Mouse (Mus musculus) myocyte (in vitro differentiated cells): Measurements from ENCODE around the gene Efna2. TPM values are rescaled to one million over a fixed set of nuclear protein-coding genes. Genes with fewer than 3 reads are reported as not detected.

ENCODE experiments used
- H3K27me3 ChIP-seq: one replicate; pipeline ENCODE4 v1.6.1; 2011; ENCODE audit not compliant: control insufficient read depth, insufficient read depth, insufficient read length
- H3K36me3 ChIP-seq: one replicate; pipeline ENCODE4 v1.6.1; 2011; ENCODE audit not compliant: control insufficient read depth, insufficient read depth
- H3K4me2 ChIP-seq: one replicate; pipeline ENCODE4 v1.6.1; 2011; ENCODE audit warnings: low read depth, control low read depth
- H3K4me3 ChIP-seq: one replicate; pipeline ENCODE4 v1.5.1; 2011; ENCODE audit warnings: mild to moderate bottlenecking, control low read depth, moderate library complexity
- H3K79me2 ChIP-seq: one replicate; pipeline ENCODE4 v1.6.1; 2011; ENCODE audit not compliant: control insufficient read depth, insufficient read depth
- H3ac ChIP-seq: one replicate; pipeline ENCODE4 v1.6.1; 2011; ENCODE audit not compliant: control insufficient read depth, insufficient read length
- CEBPB ChIP-seq: IDR thresholded peaks from 2 replicates; pipeline ENCODE4 v1.6.1; 2011; ENCODE audit warnings: mild to moderate bottlenecking, moderate library complexity; ENCODE audit not compliant: poor library complexity, insufficient read depth, severe bottlenecking
- E2F4 ChIP-seq: IDR thresholded peaks from one replicate; pipeline ENCODE4 v1.6.1; 2011; ENCODE audit warnings: mild to moderate bottlenecking, control low read depth, moderate library complexity; ENCODE audit not compliant: insufficient read depth
- MAX ChIP-seq: IDR thresholded peaks from one replicate; pipeline ENCODE4 v1.6.1; 2011; ENCODE audit warnings: low read depth, mild to moderate bottlenecking, control low read depth
- MYOD1 ChIP-seq, 3 experiments: IDR thresholded peaks; one replicate each; pipeline ENCODE4 v1.6.1; 2011; ENCODE audit warnings: control low read depth in 2 of 3, low read depth in 2 of 3, mild to moderate bottlenecking in 2 of 3, moderate library complexity in 1 of 3; ENCODE audit not compliant: insufficient read length in 2 of 3, control insufficient read depth in 1 of 3
- MYOG ChIP-seq, 3 experiments: IDR thresholded peaks; one replicate each; pipeline ENCODE4 v1.6.1; 2011; ENCODE audit warnings: control low read depth in 2 of 3, low read depth in 2 of 3, mild to moderate bottlenecking in 2 of 3; ENCODE audit not compliant: insufficient read length in 2 of 3, control insufficient read depth in 1 of 3, insufficient read depth in 1 of 3
- POLR2A ChIP-seq: IDR thresholded peaks from one replicate; pipeline ENCODE4 v1.6.1; 2011; ENCODE audit warnings: low read depth, mild to moderate bottlenecking, control low read depth, moderate library complexity; ENCODE audit not compliant: insufficient read length
- POLR2AphosphoS2 ChIP-seq: IDR thresholded peaks from one replicate; pipeline ENCODE4 v1.6.1; 2011; ENCODE audit warnings: low read depth, control low read depth; ENCODE audit not compliant: insufficient read length
- REST ChIP-seq: IDR thresholded peaks from one replicate; pipeline ENCODE4 v1.6.1; 2011; ENCODE audit warnings: mild to moderate bottlenecking, control low read depth, moderate library complexity; ENCODE audit not compliant: insufficient read depth, insufficient read length
- SRF ChIP-seq: IDR thresholded peaks from one replicate; pipeline ENCODE4 v1.6.1; 2011; ENCODE audit warnings: low read depth; ENCODE audit not compliant: control insufficient read depth, insufficient read length
- TCF12 ChIP-seq: IDR thresholded peaks from one replicate; pipeline ENCODE4 v1.6.1; 2011; ENCODE audit warnings: mild to moderate bottlenecking, control low read depth; ENCODE audit not compliant: poor library complexity, insufficient read depth, severe bottlenecking
- TCF3 ChIP-seq: IDR thresholded peaks from one replicate; pipeline ENCODE4 v1.6.1; 2011; ENCODE audit warnings: low read depth, control low read depth; ENCODE audit not compliant: insufficient read length
- USF1 ChIP-seq: IDR thresholded peaks from one replicate; pipeline ENCODE4 v1.6.1; 2011; ENCODE audit warnings: low read depth, mild to moderate bottlenecking, control low read depth, moderate library complexity
- polyA plus RNA-seq: library from polyadenylated mRNA; unstranded; fragments of >200 nt; fragmentation: generic; extraction: Trizol; gene quantifications from one replicate; pipeline ENCODE4 v1.2.1, GENCODE M21; 2012; ENCODE audit warnings: missing spikeins

Efna2 gene
- 3.6 TPM for polyA plus RNA-seq

- peak within 1 kb of the TSS; percentile 88 for H3K4me2 ChIP-seq
- H3K36me3 ChIP-seq, result no peaks in the 10 kb centered on the region
- TF ChIP-seq POLR2AphosphoS2, result peak; percentile 55
- TF ChIP-seq MAX, result no peak
- TF ChIP-seq POLR2A, result peak; percentile 74
- peak within 1 kb of the TSS; percentile 32 for H3ac ChIP-seq
- no peaks in the 10 kb centered on the region for H3K27me3 ChIP-seq
- H3K79me2 ChIP-seq, result no peaks in the 10 kb centered on the region
- peak within 1 kb of the TSS; percentile 23 for H3K4me3 ChIP-seq
Observed at GRCm38 (mm10) chr10:80179068-80180051, at the start of gene Efna2. TSS of gene Efna2 (plus strand) at chr10:80179482.

DNA sequence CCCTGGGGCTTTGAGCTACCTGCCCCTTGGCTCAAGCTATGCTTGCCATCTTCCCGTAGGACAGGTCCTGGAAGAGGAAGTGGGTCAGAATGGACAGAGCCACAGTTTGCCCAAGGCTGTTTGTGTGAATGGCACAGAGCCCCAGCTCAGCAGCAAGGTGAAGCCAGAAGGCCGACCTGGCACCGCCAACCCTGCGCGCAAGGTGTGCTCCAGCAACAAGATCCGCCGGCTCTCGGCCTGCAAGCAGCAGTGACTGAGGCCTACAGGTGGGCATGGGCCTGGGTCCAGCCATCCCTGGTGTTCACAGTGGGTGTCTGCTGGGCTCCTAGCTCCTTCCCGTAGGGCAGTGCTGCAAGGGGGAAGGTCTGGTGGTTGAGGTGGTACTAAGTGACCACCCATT lies 49.4 kb upstream of the Efna2 start:
- no peak for TF ChIP-seq MAX
- TF ChIP-seq TCF12, result no peak
- TF ChIP-seq POLR2A, result no peak
- no peak for TF ChIP-seq USF1
- TF ChIP-seq SRF, result no peak
- TF ChIP-seq CEBPB, result no peak
- TF ChIP-seq REST, result no peak
- TF ChIP-seq TCF3, result no peak
- H3K36me3 ChIP-seq, result peaks cover 6% of the 10 kb centered on the region
- no peak overlapping the region for H3K4me2 ChIP-seq
- H3ac ChIP-seq, result no peak overlapping the region
- peaks cover 12% of the 10 kb centered on the region for H3K79me2 ChIP-seq
- no peak overlapping the region for H3K4me3 ChIP-seq
- no peaks in the 10 kb centered on the region for H3K27me3 ChIP-seq

DNA sequence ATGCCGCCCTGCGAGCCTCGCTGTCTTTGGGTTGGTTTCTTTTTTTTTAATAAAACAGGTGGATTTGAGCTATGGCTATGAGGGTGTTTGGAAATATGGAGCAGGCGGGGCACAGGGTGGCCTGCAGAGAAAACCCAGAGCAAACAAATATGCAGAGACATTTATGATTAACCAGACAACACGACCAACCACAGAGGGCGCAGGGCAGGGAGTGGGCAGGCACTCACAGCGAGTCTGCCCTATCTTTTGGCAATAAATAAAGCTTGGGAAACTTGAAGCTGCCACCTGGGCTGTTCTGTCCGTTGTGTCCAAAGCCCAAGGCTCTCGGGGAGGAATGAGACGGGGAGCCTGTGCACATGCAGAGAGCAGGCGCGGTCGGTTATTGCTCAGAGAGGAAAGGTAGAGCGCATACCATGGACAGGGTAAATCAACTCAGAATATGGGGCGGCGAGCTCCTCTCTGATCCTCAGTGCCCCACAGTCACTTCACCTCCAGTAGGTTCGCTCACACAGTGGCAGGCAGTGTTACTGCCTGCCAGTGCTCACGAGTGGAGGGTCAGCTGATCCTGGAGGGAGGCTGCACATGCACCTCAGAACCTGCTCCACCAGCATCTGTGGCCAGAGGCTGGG lies 48.8 kb upstream of the Efna2 start:
- peaks cover 6% of the 10 kb centered on the region for H3K36me3 ChIP-seq
- no peak overlapping the region for H3K4me3 ChIP-seq
- H3ac ChIP-seq, result no peak overlapping the region
- peaks cover 7% of the 10 kb centered on the region for H3K79me2 ChIP-seq
- no peak for TF ChIP-seq SRF
- TF ChIP-seq USF1, result no peak
- no peak for TF ChIP-seq TCF3
- no peaks in the 10 kb centered on the region for H3K27me3 ChIP-seq
- H3K4me2 ChIP-seq, result no peak overlapping the region

GRCm38 (mm10) chr10:80131316-80131951 lies 47.8 kb upstream of the Efna2 start:
- peaks cover 6% of the 10 kb centered on the region for H3K36me3 ChIP-seq
- no peaks in the 10 kb centered on the region for H3K27me3 ChIP-seq
- H3ac ChIP-seq, result no peak overlapping the region
- H3K79me2 ChIP-seq, result peaks cover 7% of the 10 kb centered on the region
- H3K4me3 ChIP-seq, result no peak overlapping the region
- no peak overlapping the region for H3K4me2 ChIP-seq
- TF ChIP-seq MYOG (IDR thresholded peaks at IDR 0.05; ENCODE audit: control insufficient read depth in 1 of 3, insufficient read depth in 1 of 3, insufficient read length in 2 of 3, low read depth in 2 of 3) (no peak), TCF3 (no peak), SRF (no peak), POLR2AphosphoS2 (peak; percentile 86), USF1 (no peak), REST (no peak), TCF12 (no peak), E2F4 (no peak), CEBPB (no peak), MYOD1 (IDR thresholded peaks at IDR 0.05; ENCODE audit: control insufficient read depth in 1 of 3, insufficient read length in 2 of 3, low read depth in 2 of 3) (no peak), MAX (no peak), POLR2A (peak; percentile 57)

GRCm38 (mm10) chr10:80131952-80132350 lies 47.3 kb upstream of the Efna2 start:
- Histone ChIP-seq H3K79me2 (peaks cover 2% of the 10 kb centered on the region), H3ac (no peak overlapping the region), H3K27me3 (no peaks in the 10 kb centered on the region), H3K36me3 (peaks cover 6% of the 10 kb centered on the region), H3K4me3 (no peak overlapping the region), H3K4me2 (no peak overlapping the region)
- no peak for TF ChIP-seq SRF
- TF ChIP-seq TCF3, result no peak
- no peak for TF ChIP-seq MYOG (IDR thresholded peaks at IDR 0.05; ENCODE audit: control insufficient read depth in 1 of 3, insufficient read depth in 1 of 3, insufficient read length in 2 of 3, low read depth in 2 of 3)
- TF ChIP-seq USF1, result no peak
- no peak for TF ChIP-seq MAX
- no peak for TF ChIP-seq POLR2AphosphoS2
- TF ChIP-seq POLR2A, result no peak
- TF ChIP-seq REST, result no peak
- no peak for TF ChIP-seq E2F4
- TF ChIP-seq CEBPB, result no peak
- no peak for TF ChIP-seq MYOD1 (IDR thresholded peaks at IDR 0.05; ENCODE audit: control insufficient read depth in 1 of 3, insufficient read length in 2 of 3, low read depth in 2 of 3)
